Mouse (Mus musculus) hindbrain, embryonic 11.5 days (tissue): ENCODE results near the gene Ubtd2. TPM values are rescaled to one million over a fixed set of nuclear protein-coding genes. Genes with fewer than 3 reads are reported as not detected.

Experiments used
- ATAC-seq: fragments of 200-750 bp; cut with Nextera tagmentation; 2 replicates; pipeline ENCODE4 v1.8.0; 2017; ENCODE audit warnings: mild to moderate bottlenecking, moderate TSS enrichment, moderate library complexity; ENCODE audit not compliant: low FRiP score
- DNase-seq: peaks from one replicate; pipeline ENCODE4 v3.0.0-alpha.2; 2015; ENCODE audit warnings: low spot score
- H3K27ac ChIP-seq: fragments of 300-500 bp; sonication (generic); 2 replicates; pipeline ENCODE4 v1.5.1; 2014; ENCODE audit warnings: mild to moderate bottlenecking, low read depth, low read length
- H3K27me3 ChIP-seq: fragments of 300-500 bp; sonication (generic); 2 replicates; pipeline ENCODE4 v1.6.1; 2014; ENCODE audit warnings: mild to moderate bottlenecking, low read length, moderate library complexity, mixed read lengths; ENCODE audit not compliant: control insufficient read depth, insufficient read depth
- H3K36me3 ChIP-seq: fragments of 300-500 bp; sonication (generic); 2 replicates; pipeline ENCODE4 v1.6.1; 2014; ENCODE audit warnings: mild to moderate bottlenecking, low read length, moderate library complexity, mixed read lengths; ENCODE audit not compliant: control insufficient read depth, insufficient read depth
- H3K4me1 ChIP-seq: fragments of 300-500 bp; sonication (generic); replicated peaks from 2 replicates; pipeline ENCODE4 v1.6.1; 2014; ENCODE audit warnings: low read length, mixed read lengths; ENCODE audit not compliant: control insufficient read depth, insufficient read depth
- H3K4me2 ChIP-seq: fragments of 300-500 bp; sonication (generic); replicated peaks from 2 replicates; pipeline ENCODE4 v1.6.1; 2014; ENCODE audit warnings: mild to moderate bottlenecking, low read depth, low read length
- H3K4me3 ChIP-seq: fragments of 300-500 bp; sonication (generic); 2 replicates; pipeline ENCODE4 v1.5.1; 2014; ENCODE audit warnings: low read depth, low read length
- H3K9ac ChIP-seq: fragments of 300-500 bp; sonication (generic); 2 replicates; pipeline ENCODE4 v1.6.1; 2014; ENCODE audit warnings: low read depth, low read length
- H3K9me3 ChIP-seq: fragments of 300-500 bp; sonication (generic); 2 replicates; pipeline ENCODE4 v1.6.1; 2016; ENCODE audit warnings: low read length; ENCODE audit not compliant: control insufficient read depth
- WGBS: fragments of 180-500 bp; shearing (Covaris S2); extraction: QIAGEN DNeasy Blood & Tissue Kit; methylation state at CpG from one replicate; pipeline ENCODE4 v1.1.7; 2014; 5-methylcytosine and 5-hydroxymethylcytosine counted together
- polyA plus RNA-seq: library from polyadenylated mRNA; unstranded; fragments of >200 nt; fragmentation: Nextera tagmentation; extraction: Ambion mirVana; gene quantifications from 2 replicates; pipeline ENCODE4 v1.2.1, GENCODE M21; 2014

Ubtd2 gene
- polyA plus RNA-seq, 1 experiment from 2014 or later, result 65.5 TPM

GRCm38 (mm10) chr11:32542687-32543411 lies 87.7 kb downstream of the Ubtd2 start:
- H3K9ac ChIP-seq, result no peak overlapping the region
- ATAC-seq (no peak), DNase-seq (no peak)
- H3K36me3 ChIP-seq, result no peaks in the 10 kb centered on the region
- 50% methylated on average over 3 of the region's 3 CpGs for WGBS
- H3K9me3 ChIP-seq, result no peaks in the 10 kb centered on the region
- H3K27me3 ChIP-seq, result no peaks in the 10 kb centered on the region; the same call in 1 of the 2 replicates
- no peak overlapping the region for H3K4me2 ChIP-seq
- no peak overlapping the region for H3K27ac ChIP-seq
- peaks cover 2% of the 10 kb centered on the region for H3K4me1 ChIP-seq
- no peak overlapping the region for H3K4me3 ChIP-seq

- WGBS, result 87% methylated on average over 6 of the region's 6 CpGs
- H3K4me2 ChIP-seq, result no peak overlapping the region
- no peak overlapping the region for H3K27ac ChIP-seq
- H3K27me3 ChIP-seq, result no peaks in the 10 kb centered on the region; the same call in 1 of the 2 replicates
- ATAC-seq (no peak), DNase-seq (no peak)
- no peaks in the 10 kb centered on the region for H3K9me3 ChIP-seq
- H3K36me3 ChIP-seq, result no peaks in the 10 kb centered on the region
- no peaks in the 10 kb centered on the region for H3K4me1 ChIP-seq
- H3K4me3 ChIP-seq, result no peak overlapping the region
- no peak overlapping the region for H3K9ac ChIP-seq
Observed at GRCm38 (mm10) chr11:32544041-32544440, 88.9 kb downstream of the Ubtd2 start.

- no peak for DNase-seq
- no peak overlapping the region for H3K27ac ChIP-seq
- no peak overlapping the region for H3K4me3 ChIP-seq
- H3K4me2 ChIP-seq, result no peak overlapping the region
- WGBS, result 96% methylated on average over 5 of the region's 5 CpGs
- no peaks in the 10 kb centered on the region for H3K36me3 ChIP-seq
- H3K9ac ChIP-seq, result no peak overlapping the region
- H3K27me3 ChIP-seq, result no peaks in the 10 kb centered on the region; the same call in 1 of the 2 replicates
- H3K4me1 ChIP-seq, result no peaks in the 10 kb centered on the region; the same call in 1 of the 2 replicates
- H3K9me3 ChIP-seq, result no peaks in the 10 kb centered on the region
- ATAC-seq, result no peak
Observed at GRCm38 (mm10) chr11:32544497-32544896, 89.3 kb downstream of the Ubtd2 start.

- Histone ChIP-seq H3K27me3 (no peaks in the 10 kb centered on the region), H3K36me3 (no peaks in the 10 kb centered on the region), H3K9ac (no peak overlapping the region), H3K9me3 (no peaks in the 10 kb centered on the region), H3K4me3 (no peak overlapping the region), H3K4me1 (peaks cover 2% of the 10 kb centered on the region; the same call in 1 of the 2 replicates), H3K27ac (no peak overlapping the region), H3K4me2 (no peak overlapping the region)
- ATAC-seq, result no peak
- 56% methylated on average over 12 of the region's 12 CpGs for WGBS
- no peak for DNase-seq
Observed at GRCm38 (mm10) chr11:32545605-32546004, 90.4 kb downstream of the Ubtd2 start.

- no peak overlapping the region for H3K27ac ChIP-seq
- ATAC-seq, result no peak
- H3K4me1 ChIP-seq, result peaks cover 2% of the 10 kb centered on the region; the same call in 1 of the 2 replicates
- H3K36me3 ChIP-seq, result no peaks in the 10 kb centered on the region
- no peaks in the 10 kb centered on the region for H3K27me3 ChIP-seq
- WGBS, result 90% methylated on average over 5 of the region's 5 CpGs
- H3K9ac ChIP-seq, result no peak overlapping the region
- H3K4me3 ChIP-seq, result no peak overlapping the region
- H3K4me2 ChIP-seq, result no peak overlapping the region
- H3K9me3 ChIP-seq, result no peaks in the 10 kb centered on the region
- DNase-seq, result no peak
Observed at GRCm38 (mm10) chr11:32546483-32546882, 91.3 kb downstream of the Ubtd2 start.

GRCm38 (mm10) chr11:32547391-32547947 lies 92.3 kb downstream of the Ubtd2 start:
- H3K4me2 ChIP-seq, result no peak overlapping the region
- H3K27ac ChIP-seq, result no peak overlapping the region
- no peak for DNase-seq
- ATAC-seq, result no peak
- no peaks in the 10 kb centered on the region for H3K36me3 ChIP-seq
- no peaks in the 10 kb centered on the region for H3K9me3 ChIP-seq
- WGBS, result 79% methylated on average over 10 of the region's 10 CpGs
- H3K4me1 ChIP-seq, result peaks cover 5% of the 10 kb centered on the region
- no peaks in the 10 kb centered on the region for H3K27me3 ChIP-seq
- H3K9ac ChIP-seq, result no peak overlapping the region
- H3K4me3 ChIP-seq, result no peak overlapping the region

GRCm38 (mm10) chr11:32548240-32548639 lies 93.1 kb downstream of the Ubtd2 start:
- WGBS, result 84% methylated on average over 4 of the region's 4 CpGs
- Histone ChIP-seq H3K9ac (no peak overlapping the region), H3K9me3 (no peaks in the 10 kb centered on the region), H3K4me1 (peaks cover 5% of the 10 kb centered on the region), H3K4me3 (no peak overlapping the region), H3K4me2 (no peak overlapping the region), H3K36me3 (no peaks in the 10 kb centered on the region), H3K27ac (no peak overlapping the region), H3K27me3 (no peaks in the 10 kb centered on the region)
- ATAC-seq (no peak), DNase-seq (no peak)

- Histone ChIP-seq H3K27ac (no peak overlapping the region), H3K4me2 (no peak overlapping the region), H3K27me3 (no peaks in the 10 kb centered on the region), H3K36me3 (no peaks in the 10 kb centered on the region), H3K4me1 (peaks cover 5% of the 10 kb centered on the region), H3K4me3 (no peak overlapping the region), H3K9ac (no peak overlapping the region), H3K9me3 (no peaks in the 10 kb centered on the region)
- ATAC-seq (no peak), DNase-seq (no peak)
- 72% methylated on average over 6 of the region's 6 CpGs for WGBS
Observed at GRCm38 (mm10) chr11:32549236-32549635, 94.1 kb downstream of the Ubtd2 start.

- Histone ChIP-seq H3K4me3 (no peak overlapping the region), H3K27ac (no peak overlapping the region), H3K27me3 (no peaks in the 10 kb centered on the region), H3K36me3 (no peaks in the 10 kb centered on the region), H3K9me3 (no peaks in the 10 kb centered on the region), H3K9ac (no peak overlapping the region), H3K4me2 (no peak overlapping the region), H3K4me1 (peaks cover 5% of the 10 kb centered on the region)
- DNase-seq (peak; percentile 61), ATAC-seq (peak; percentile 69)
- WGBS, result 47% methylated on average over 4 of the region's 4 CpGs
Observed at GRCm38 (mm10) chr11:32550102-32550501, 94.9 kb downstream of the Ubtd2 start.
